Mouse (Mus musculus) lung, adult 2 months (tissue): ENCODE measurements around the gene Gpr155. TPM values are rescaled to one million over a fixed set of nuclear protein-coding genes. Genes with fewer than 3 reads are reported as not detected.
A peak's percentile ranks its signal among the peaks of the same experiment; 100 is the strongest.

Source experiments
- DNase-seq: peaks from one replicate; pipeline ENCODE4 v3.0.0; 2022
- H3K4me1 ChIP-seq: fragments of 200-500 bp; 2 replicates; pipeline ENCODE4 v1.6.1; 2011; ENCODE audit warnings: low read length; ENCODE audit not compliant: control insufficient read depth, insufficient read depth
- H3K4me3 ChIP-seq: fragments of 200-500 bp; replicated peaks from 2 replicates; pipeline ENCODE3; 2011; ENCODE audit warnings: low read depth, mild to moderate bottlenecking, control low read depth, low read length; ENCODE audit errors: extremely low read depth
- CTCF ChIP-seq: fragments of 200-500 bp; IDR thresholded peaks from 2 replicates; pipeline ENCODE4 v1.5.1; 2011; ENCODE audit warnings: mild to moderate bottlenecking, low read length, control low read depth; ENCODE audit not compliant: insufficient read depth
- POLR2A ChIP-seq: fragments of 200-500 bp; IDR thresholded peaks from 2 replicates; pipeline ENCODE4 v1.6.1; 2011; ENCODE audit warnings: low read depth, mild to moderate bottlenecking, control low read depth, low read length, borderline replicate concordance; ENCODE audit errors: extremely low read depth
- WGBS: fragments of 180-500 bp; shearing (Covaris S2); methylation state at CpG from one replicate; pipeline ENCODE4 v1.1.7; 2018; 5-methylcytosine and 5-hydroxymethylcytosine counted together
- polyA plus RNA-seq: library from polyadenylated mRNA; depleted of rRNA; stranded (reverse); fragments of >200 nt; gene quantifications from 2 replicates; pipeline ENCODE4 v1.2.3, GENCODE M21; 2012

Gpr155 gene
- polyA plus RNA-seq, 1 experiment: 20.8 TPM

GRCm38 (mm10) chr2:73371530-73372335, 14.6 kb downstream of the Gpr155 start:
- WGBS: 61% methylated on average over 9 of the region's 9 CpGs
- DNase-seq: no peak
- no peaks in the 10 kb centered on the region for H3K4me1 ChIP-seq

DNA sequence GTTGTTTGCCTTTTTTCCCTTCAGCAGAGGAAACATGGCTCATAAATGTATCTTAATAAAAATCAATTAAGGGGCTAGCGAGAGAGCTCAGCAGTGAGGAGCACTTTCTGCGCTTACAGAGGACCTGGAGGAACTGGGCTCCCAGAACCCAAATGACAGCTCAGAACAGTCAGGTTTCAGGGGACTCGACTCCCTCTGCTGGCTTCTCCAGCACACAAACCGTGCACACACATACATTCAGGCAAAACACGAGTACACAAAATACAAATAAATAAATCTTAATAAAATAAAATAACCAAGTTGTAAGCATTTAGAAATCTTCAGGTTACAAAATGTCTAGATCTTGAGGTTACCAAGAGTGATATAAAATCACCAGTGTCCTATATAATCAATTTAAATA, 22.9 kb downstream of the Gpr155 start:
- Histone ChIP-seq H3K4me1 (no peaks in the 10 kb centered on the region), H3K4me3 (no peak overlapping the region)
- DNase-seq: no peak
- 73% methylated on average over 5 of the region's 5 CpGs for WGBS
- 0 out of 2 replicates have a peak, but pooled peaks have one; percentile 21 for TF ChIP-seq CTCF
- TF ChIP-seq POLR2A: no peak

More at GRCm38 (mm10) chr2:73371530-73372335, 14.6 kb downstream of the Gpr155 start:
- TF ChIP-seq POLR2A (no peak), CTCF (no peak)
- no peak overlapping the region for H3K4me3 ChIP-seq

- DNase-seq: no peak
- Histone ChIP-seq H3K4me1 (no peaks in the 10 kb centered on the region), H3K4me3 (no peak overlapping the region)
- TF ChIP-seq POLR2A (no peak), CTCF (no peak)
- WGBS: 85% methylated on average over 2 of the region's 2 CpGs
Observed at GRCm38 (mm10) chr2:73360536-73360935, 25.8 kb downstream of the Gpr155 start.

DNA sequence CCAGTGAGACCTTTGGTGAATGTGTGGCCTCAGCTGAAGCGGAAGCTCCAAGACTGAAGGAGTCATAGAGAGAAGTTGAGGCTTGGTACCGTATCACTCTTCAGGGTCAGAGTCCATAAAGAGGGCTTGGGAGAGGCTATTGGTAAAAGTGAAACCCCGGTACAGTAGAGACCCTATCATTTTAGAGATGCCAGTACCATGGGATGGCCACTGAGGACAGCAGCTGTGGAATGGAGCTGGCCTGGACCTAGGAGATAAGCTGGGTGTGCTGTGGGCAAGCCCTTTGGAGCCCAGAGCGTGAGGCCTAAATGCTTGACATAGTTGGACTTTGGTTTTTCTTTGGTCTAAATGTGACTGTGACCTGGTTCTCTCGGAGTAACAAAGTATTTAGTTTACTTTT, 26.4 kb downstream of the Gpr155 start:
- no peak overlapping the region for H3K4me3 ChIP-seq
- no peaks in the 10 kb centered on the region for H3K4me1 ChIP-seq
- DNase-seq: no peak
- WGBS: 86% methylated on average over 5 of the region's 5 CpGs
- no peak for TF ChIP-seq CTCF
- no peak for TF ChIP-seq POLR2A

GRCm38 (mm10) chr2:73357004-73357403, 29.4 kb downstream of the Gpr155 start:
- Histone ChIP-seq H3K4me1 (peaks cover 2% of the 10 kb centered on the region; the same call in 1 of the 2 replicates), H3K4me3 (peak overlapping the region; percentile 23)
- no peak for DNase-seq
- 66% methylated on average over 18 of the region's 18 CpGs for WGBS
- TF ChIP-seq POLR2A: no peak
- no peak for TF ChIP-seq CTCF

- Histone ChIP-seq H3K4me3 (no peak overlapping the region), H3K4me1 (peaks cover 3% of the 10 kb centered on the region; the same call in 1 of the 2 replicates)
- 28% methylated on average over 7 of the region's 7 CpGs for WGBS
- TF ChIP-seq CTCF: no peak
- no peak for TF ChIP-seq POLR2A
- no peak for DNase-seq
Observed at GRCm38 (mm10) chr2:73351927-73352374, 34.4 kb downstream of the Gpr155 start.

GRCm38 (mm10) chr2:73351496-73351895, 34.9 kb downstream of the Gpr155 start:
- TF ChIP-seq CTCF (no peak), POLR2A (no peak)
- WGBS: 33% methylated on average over 5 of the region's 5 CpGs
- no peak for DNase-seq
- Histone ChIP-seq H3K4me1 (peaks cover 3% of the 10 kb centered on the region; the same call in 1 of the 2 replicates), H3K4me3 (no peak overlapping the region)

- 72% methylated on average over 6 of the region's 6 CpGs for WGBS
- TF ChIP-seq CTCF (no peak), POLR2A (no peak)
- Histone ChIP-seq H3K4me3 (no peak overlapping the region), H3K4me1 (peaks cover 3% of the 10 kb centered on the region; the same call in 1 of the 2 replicates)
- DNase-seq: no peak
Observed at GRCm38 (mm10) chr2:73348221-73348620, 38.2 kb downstream of the Gpr155 start.

- no peak for DNase-seq
- TF ChIP-seq POLR2A (no peak), CTCF (no peak)
- Histone ChIP-seq H3K4me1 (peaks cover 3% of the 10 kb centered on the region; the same call in 1 of the 2 replicates), H3K4me3 (no peak overlapping the region)
- 70% methylated on average over 9 of the region's 9 CpGs for WGBS
Observed at GRCm38 (mm10) chr2:73347766-73348165, 38.6 kb downstream of the Gpr155 start.

DNA sequence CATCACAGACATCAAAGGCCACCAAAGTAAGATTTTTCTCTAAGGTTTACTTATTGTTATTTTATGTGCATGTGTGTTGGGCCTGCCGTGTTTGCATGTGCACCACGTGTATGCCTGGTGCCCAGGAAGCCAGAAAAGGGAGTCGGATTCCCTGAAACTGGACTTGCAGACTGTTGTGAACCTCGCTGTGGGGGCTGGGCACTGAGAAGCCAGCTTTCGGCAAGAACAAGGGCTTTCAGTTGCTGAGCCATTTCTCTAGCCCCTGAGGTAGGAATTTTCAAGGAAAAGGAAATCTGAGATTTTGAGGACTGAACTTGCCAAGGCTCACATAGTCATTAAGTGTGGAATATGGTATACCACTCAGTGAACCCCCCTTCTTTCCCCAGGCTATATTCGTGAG, 39.2 kb downstream of the Gpr155 start:
- Histone ChIP-seq H3K4me3 (no peak overlapping the region), H3K4me1 (peaks cover 2% of the 10 kb centered on the region; the same call in 1 of the 2 replicates)
- WGBS: 72% methylated on average over 6 of the region's 6 CpGs
- TF ChIP-seq POLR2A: no peak
- no peak for TF ChIP-seq CTCF
- no peak for DNase-seq
